Mouse (Mus musculus) intestine, postnatal 0 days (tissue): Measurements from ENCODE around the gene Ncam1. TPM values are rescaled to one million over a fixed set of nuclear protein-coding genes. Genes with fewer than 3 reads are reported as not detected.

Experiments
- ATAC-seq: fragments of 200-750 bp; cut with Nextera tagmentation; 2 replicates; pipeline ENCODE4 v1.8.0; 2017; ENCODE audit warnings: mild to moderate bottlenecking, moderate TSS enrichment, moderate library complexity
- H3K27ac ChIP-seq: fragments of 300-500 bp; sonication (generic); 2 replicates; pipeline ENCODE4 v1.5.1; 2014; ENCODE audit warnings: mild to moderate bottlenecking, low read depth, low read length, moderate library complexity
- H3K27me3 ChIP-seq: fragments of 300-500 bp; sonication (generic); replicated peaks from 2 replicates; pipeline ENCODE4 v1.6.1; 2014; ENCODE audit warnings: low read length, mixed read lengths; ENCODE audit not compliant: control insufficient read depth, insufficient read depth
- H3K36me3 ChIP-seq: fragments of 300-500 bp; sonication (generic); 2 replicates; pipeline ENCODE4 v1.6.1; 2014; ENCODE audit warnings: mild to moderate bottlenecking, moderate library complexity; ENCODE audit not compliant: control insufficient read depth, insufficient read depth
- H3K4me1 ChIP-seq: fragments of 300-500 bp; sonication (generic); replicated peaks from 2 replicates; pipeline ENCODE4 v1.6.1; 2014; ENCODE audit warnings: antibody characterized with exemption, low read length, mixed read lengths; ENCODE audit not compliant: control insufficient read depth, insufficient read depth
- H3K4me2 ChIP-seq: fragments of 300-500 bp; sonication (generic); replicated peaks from 2 replicates; pipeline ENCODE4 v1.6.1; 2014; ENCODE audit warnings: low read depth, mild to moderate bottlenecking, moderate library complexity
- H3K4me3 ChIP-seq: fragments of 300-500 bp; sonication (generic); 2 replicates; pipeline ENCODE4 v1.5.1; 2014; ENCODE audit warnings: low read depth, low read length
- H3K9ac ChIP-seq: fragments of 300-500 bp; sonication (generic); 2 replicates; pipeline ENCODE4 v1.6.1; 2014; ENCODE audit warnings: mild to moderate bottlenecking, low read depth, low read length
- H3K9me3 ChIP-seq: fragments of 300-500 bp; sonication (generic); 2 replicates; pipeline ENCODE4 v1.6.1; 2016; ENCODE audit warnings: mixed run types; ENCODE audit not compliant: control insufficient read depth
- CTCF ChIP-seq: sonication (generic); IDR thresholded peaks from 2 replicates; pipeline ENCODE4 v1.5.1; 2016; ENCODE audit warnings: low read depth, mild to moderate bottlenecking, control low read depth, antibody characterized with exemption, moderate library complexity
- WGBS: fragments of 180-500 bp; shearing (Covaris S2); extraction: QIAGEN DNeasy Blood & Tissue Kit; methylation state at CpG from one replicate; pipeline ENCODE4 v1.1.7; 2014; 5-methylcytosine and 5-hydroxymethylcytosine counted together
- polyA plus RNA-seq: library from polyadenylated mRNA; unstranded; fragments of >200 nt; fragmentation: Nextera tagmentation; extraction: Ambion mirVana; gene quantifications from 2 replicates; pipeline ENCODE4 v1.2.1, GENCODE M21; 2015

Gene Ncam1
- polyA plus RNA-seq, 1 experiment from 2014 or later = 23.7 TPM

DNA sequence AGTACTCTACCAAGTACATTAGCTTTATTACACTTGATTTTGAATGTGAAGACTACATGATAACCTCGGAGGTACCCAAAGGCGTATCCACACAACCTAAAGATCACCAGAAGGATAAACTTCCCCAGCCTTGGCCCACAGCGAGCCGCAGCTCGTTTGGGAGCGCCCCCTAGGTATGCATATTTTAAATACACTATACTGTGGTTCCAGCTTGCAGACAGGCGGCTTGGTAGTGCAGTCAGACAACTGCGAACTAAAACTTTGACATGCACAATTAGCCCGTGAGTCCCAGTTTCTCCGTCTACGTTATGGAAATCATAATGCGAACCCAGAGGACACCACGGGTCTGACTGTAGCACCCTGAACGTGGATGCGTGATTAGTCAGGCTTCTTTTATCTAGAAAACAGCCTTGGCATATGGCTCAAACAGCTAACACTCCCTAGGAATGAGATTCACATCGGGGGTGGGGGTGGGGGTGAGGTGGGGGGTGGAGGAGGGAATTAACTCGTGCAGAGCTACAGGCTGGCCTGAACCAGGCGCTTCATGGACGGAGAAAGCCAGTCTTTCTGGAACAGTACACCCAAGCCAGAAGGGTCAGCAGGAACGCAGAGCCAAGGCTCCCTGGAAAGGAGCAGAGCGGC, 313.4 kb downstream of the Ncam1 start:
- 4% methylated on average over 21 of the region's 21 CpGs for WGBS
- peak; percentile 71 for TF ChIP-seq CTCF
- ATAC-seq = no peak

DNA sequence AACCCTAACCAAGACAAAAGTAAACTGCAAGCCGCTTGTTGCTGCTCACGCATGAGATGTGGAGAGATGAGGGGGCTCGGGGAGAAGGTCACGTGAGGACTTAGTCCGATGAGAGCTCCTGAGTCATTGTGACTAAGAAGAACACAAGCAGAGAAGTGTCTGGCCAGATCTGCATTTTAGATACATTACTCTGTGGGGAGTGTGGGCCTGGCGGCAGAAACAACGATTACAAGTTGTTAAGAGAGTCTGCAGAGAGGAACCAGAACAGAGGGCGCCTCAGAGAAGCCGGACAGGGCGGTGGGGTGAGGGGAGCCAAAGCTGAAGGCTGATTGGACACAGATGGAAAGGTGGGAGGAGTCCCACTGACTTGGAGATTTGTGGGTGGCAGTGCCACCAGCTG, 315.4 kb downstream of the Ncam1 start:
- 0 out of 2 replicates have a peak, but pooled peaks cover 2% of the 10 kb centered on the region for H3K27me3 ChIP-seq
- 55% methylated on average over 10 of the region's 10 CpGs for WGBS
- no peaks in the 10 kb centered on the region for H3K4me1 ChIP-seq
- H3K9ac ChIP-seq = no peak overlapping the region
- H3K4me2 ChIP-seq = no peak overlapping the region
- no peak overlapping the region for H3K4me3 ChIP-seq
- no peak overlapping the region for H3K27ac ChIP-seq
- H3K36me3 ChIP-seq = no peaks in the 10 kb centered on the region
- no peak for TF ChIP-seq CTCF
- no peak for ATAC-seq
- H3K9me3 ChIP-seq = no peaks in the 10 kb centered on the region

More for the DNA sequence above, 313.4 kb downstream of the Ncam1 start:
- 0 out of 2 replicates have a peak, but pooled peaks cover 2% of the 10 kb centered on the region for H3K27me3 ChIP-seq
- H3K36me3 ChIP-seq = no peaks in the 10 kb centered on the region
- peak overlapping the region; percentile 84 for H3K4me2 ChIP-seq
- H3K4me1 ChIP-seq = no peaks in the 10 kb centered on the region
- H3K4me3 ChIP-seq = peak overlapping the region; percentile 61
- H3K9ac ChIP-seq = peak overlapping the region; percentile 28; the same call in 1 of the 2 replicates
- H3K9me3 ChIP-seq = no peaks in the 10 kb centered on the region
- H3K27ac ChIP-seq = no peak overlapping the region

DNA sequence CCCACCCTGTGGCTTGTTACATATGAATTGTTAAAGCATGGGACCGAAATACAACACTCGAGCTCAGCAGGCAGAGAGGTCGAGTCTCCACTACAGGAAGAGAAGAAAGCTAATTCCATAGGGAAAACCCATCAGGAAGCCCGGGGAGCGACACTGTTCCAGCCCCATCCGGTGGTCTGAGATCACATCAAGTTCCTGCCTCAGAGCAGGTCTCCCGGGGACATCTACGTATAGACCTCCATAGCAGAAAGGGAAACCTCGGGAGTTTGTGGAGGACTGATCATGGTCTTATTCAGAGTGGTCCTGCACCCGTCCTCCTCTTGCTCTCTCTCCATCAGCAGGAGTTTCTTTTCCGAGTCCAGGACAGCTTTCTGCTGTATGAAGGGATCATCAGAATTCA, 326.6 kb downstream of the Ncam1 start:
- 74% methylated on average over 11 of the region's 11 CpGs for WGBS
- no peak for ATAC-seq
- no peaks in the 10 kb centered on the region for H3K9me3 ChIP-seq

DNA sequence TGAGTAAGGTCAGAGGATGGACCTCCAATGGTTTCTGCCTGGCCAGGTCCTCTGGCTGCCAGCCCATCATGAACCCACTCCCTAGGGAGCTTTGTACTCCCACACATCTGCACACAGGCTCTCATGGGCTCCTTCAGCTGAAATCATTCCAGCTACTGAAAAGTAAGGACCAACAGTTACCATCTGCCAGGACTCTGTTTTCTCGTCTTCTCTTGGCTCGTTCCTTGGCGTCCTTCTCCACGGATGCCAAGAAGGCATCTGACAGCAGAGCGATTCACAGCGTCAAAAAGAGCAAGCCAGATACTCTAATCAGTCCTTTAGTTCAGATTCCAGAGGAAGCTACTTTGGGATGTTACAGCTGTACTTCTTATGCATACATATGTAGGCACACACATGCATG, 327.8 kb downstream of the Ncam1 start:
- no peaks in the 10 kb centered on the region for H3K27me3 ChIP-seq
- no peaks in the 10 kb centered on the region for H3K9me3 ChIP-seq
- ATAC-seq = no peak
- no peak overlapping the region for H3K4me2 ChIP-seq
- no peak overlapping the region for H3K4me3 ChIP-seq
- H3K36me3 ChIP-seq = no peaks in the 10 kb centered on the region
- H3K9ac ChIP-seq = no peak overlapping the region
- no peak for TF ChIP-seq CTCF
- no peaks in the 10 kb centered on the region for H3K4me1 ChIP-seq
- WGBS = 82% methylated on average over 6 of the region's 6 CpGs
- no peak overlapping the region for H3K27ac ChIP-seq

More for the DNA sequence above, 326.6 kb downstream of the Ncam1 start:
- Histone ChIP-seq H3K4me3 (no peak overlapping the region), H3K9ac (no peak overlapping the region), H3K4me1 (no peaks in the 10 kb centered on the region), H3K36me3 (no peaks in the 10 kb centered on the region), H3K4me2 (no peak overlapping the region), H3K27ac (no peak overlapping the region), H3K27me3 (no peaks in the 10 kb centered on the region)
- no peak for TF ChIP-seq CTCF

DNA sequence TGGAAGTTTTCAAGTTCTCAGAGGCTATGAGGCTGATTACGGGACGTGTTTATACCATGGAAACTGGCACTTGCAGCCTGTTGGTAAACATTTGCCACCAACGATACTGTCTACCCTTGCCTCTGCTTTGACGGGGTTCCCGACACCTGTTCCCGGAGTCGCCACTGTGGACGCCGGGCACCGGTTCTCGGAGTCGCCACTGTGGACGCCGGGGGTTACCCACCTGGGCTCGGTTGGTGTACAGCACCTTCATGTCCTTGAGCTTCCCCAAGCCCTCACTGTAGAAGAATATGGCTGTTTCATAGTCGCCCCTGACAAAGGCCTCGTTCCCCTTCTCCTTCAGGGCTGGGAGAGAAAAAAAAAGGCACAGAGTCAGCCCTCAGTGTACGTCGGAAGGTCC, 328.7 kb downstream of the Ncam1 start:
- H3K9ac ChIP-seq = no peak overlapping the region
- ATAC-seq = no peak
- H3K4me3 ChIP-seq = no peak overlapping the region
- no peak for TF ChIP-seq CTCF
- no peaks in the 10 kb centered on the region for H3K9me3 ChIP-seq
- no peaks in the 10 kb centered on the region for H3K27me3 ChIP-seq
- H3K4me1 ChIP-seq = no peaks in the 10 kb centered on the region
- 93% methylated on average over 19 of the region's 19 CpGs for WGBS
- H3K4me2 ChIP-seq = no peak overlapping the region
- no peaks in the 10 kb centered on the region for H3K36me3 ChIP-seq
- H3K27ac ChIP-seq = no peak overlapping the region

DNA sequence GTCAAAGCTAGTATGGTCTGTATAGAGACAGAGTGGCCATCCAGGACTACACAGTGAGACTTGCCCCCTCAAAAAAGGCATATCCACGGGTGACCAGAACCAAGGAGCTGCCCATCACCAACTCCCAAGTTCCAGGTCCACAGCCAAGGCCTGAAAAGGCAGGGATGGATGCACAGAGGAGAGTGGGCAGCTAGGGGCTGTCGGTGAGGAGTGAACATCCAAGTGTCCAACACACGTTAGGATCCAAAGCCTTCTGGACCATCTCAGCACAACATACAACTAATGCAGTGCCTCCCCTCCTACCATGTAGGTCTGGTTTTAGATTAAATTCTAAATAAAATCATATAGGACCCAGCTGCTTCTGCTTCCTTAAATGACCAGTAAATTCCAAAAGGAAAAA, 342.6 kb downstream of the Ncam1 start:
- TF ChIP-seq CTCF = no peak
- H3K9ac ChIP-seq = no peak overlapping the region
- no peak for ATAC-seq
- no peaks in the 10 kb centered on the region for H3K9me3 ChIP-seq
- H3K4me2 ChIP-seq = no peak overlapping the region
- 83% methylated on average over 3 of the region's 3 CpGs for WGBS
- no peaks in the 10 kb centered on the region for H3K36me3 ChIP-seq
- no peaks in the 10 kb centered on the region for H3K27me3 ChIP-seq
- no peaks in the 10 kb centered on the region for H3K4me1 ChIP-seq
- H3K4me3 ChIP-seq = no peak overlapping the region
- no peak overlapping the region for H3K27ac ChIP-seq

DNA sequence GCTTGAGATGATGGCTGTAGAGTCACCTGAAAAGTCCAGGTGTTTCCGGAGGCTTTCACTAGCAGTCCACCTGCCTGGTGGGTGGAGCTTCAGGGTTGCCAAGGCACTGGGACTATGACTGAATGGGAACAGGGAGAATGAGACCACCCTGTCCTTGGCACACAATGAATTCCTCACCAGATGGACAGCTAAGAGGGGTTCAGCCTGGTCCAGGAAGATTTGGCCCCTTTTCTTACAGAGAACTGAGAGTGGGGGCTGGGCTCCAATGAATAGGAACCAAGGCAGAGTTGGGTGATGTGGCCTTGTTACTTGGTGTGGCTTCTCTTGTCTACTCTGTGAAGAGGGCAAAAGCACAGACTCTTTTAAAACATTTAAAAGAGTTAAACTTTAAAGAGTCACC, 346.3 kb downstream of the Ncam1 start:
- Histone ChIP-seq H3K27ac (no peak overlapping the region), H3K9me3 (no peaks in the 10 kb centered on the region), H3K4me1 (no peaks in the 10 kb centered on the region), H3K4me3 (no peak overlapping the region), H3K9ac (no peak overlapping the region), H3K4me2 (no peak overlapping the region), H3K27me3 (no peaks in the 10 kb centered on the region), H3K36me3 (no peaks in the 10 kb centered on the region)
- no peak for ATAC-seq
- no peak for TF ChIP-seq CTCF
- 92% methylated on average over 1 of the region's 1 CpGs for WGBS
